Mouse (Mus musculus) myocyte (in vitro differentiated cells): ENCODE results near the gene Ndufs2. TPM values are rescaled to one million over a fixed set of nuclear protein-coding genes. Genes with fewer than 3 reads are reported as not detected.

Experiments
- H3K27me3 ChIP-seq: one replicate; pipeline ENCODE4 v1.6.1; 2011; ENCODE audit not compliant: control insufficient read depth, insufficient read depth, insufficient read length
- H3K36me3 ChIP-seq: one replicate; pipeline ENCODE4 v1.6.1; 2011; ENCODE audit not compliant: control insufficient read depth, insufficient read depth
- H3K4me2 ChIP-seq: one replicate; pipeline ENCODE4 v1.6.1; 2011; ENCODE audit warnings: low read depth, control low read depth
- H3K4me3 ChIP-seq: one replicate; pipeline ENCODE4 v1.5.1; 2011; ENCODE audit warnings: mild to moderate bottlenecking, control low read depth, moderate library complexity
- H3K79me2 ChIP-seq: one replicate; pipeline ENCODE4 v1.6.1; 2011; ENCODE audit not compliant: control insufficient read depth, insufficient read depth
- H3ac ChIP-seq: one replicate; pipeline ENCODE4 v1.6.1; 2011; ENCODE audit not compliant: control insufficient read depth, insufficient read length
- CEBPB ChIP-seq: IDR thresholded peaks from 2 replicates; pipeline ENCODE4 v1.6.1; 2011; ENCODE audit warnings: mild to moderate bottlenecking, moderate library complexity; ENCODE audit not compliant: poor library complexity, insufficient read depth, severe bottlenecking
- E2F4 ChIP-seq: IDR thresholded peaks from one replicate; pipeline ENCODE4 v1.6.1; 2011; ENCODE audit warnings: mild to moderate bottlenecking, control low read depth, moderate library complexity; ENCODE audit not compliant: insufficient read depth
- MAX ChIP-seq: IDR thresholded peaks from one replicate; pipeline ENCODE4 v1.6.1; 2011; ENCODE audit warnings: low read depth, mild to moderate bottlenecking, control low read depth
- MYOD1 ChIP-seq, 3 experiments: IDR thresholded peaks; one replicate each; pipeline ENCODE4 v1.6.1; 2011; ENCODE audit warnings: control low read depth in 2 of 3, low read depth in 2 of 3, mild to moderate bottlenecking in 2 of 3, moderate library complexity in 1 of 3; ENCODE audit not compliant: insufficient read length in 2 of 3, control insufficient read depth in 1 of 3
- MYOG ChIP-seq, 3 experiments: IDR thresholded peaks; one replicate each; pipeline ENCODE4 v1.6.1; 2011; ENCODE audit warnings: control low read depth in 2 of 3, low read depth in 2 of 3, mild to moderate bottlenecking in 2 of 3; ENCODE audit not compliant: insufficient read length in 2 of 3, control insufficient read depth in 1 of 3, insufficient read depth in 1 of 3
- POLR2A ChIP-seq: IDR thresholded peaks from one replicate; pipeline ENCODE4 v1.6.1; 2011; ENCODE audit warnings: low read depth, mild to moderate bottlenecking, control low read depth, moderate library complexity; ENCODE audit not compliant: insufficient read length
- POLR2AphosphoS2 ChIP-seq: IDR thresholded peaks from one replicate; pipeline ENCODE4 v1.6.1; 2011; ENCODE audit warnings: low read depth, control low read depth; ENCODE audit not compliant: insufficient read length
- REST ChIP-seq: IDR thresholded peaks from one replicate; pipeline ENCODE4 v1.6.1; 2011; ENCODE audit warnings: mild to moderate bottlenecking, control low read depth, moderate library complexity; ENCODE audit not compliant: insufficient read depth, insufficient read length
- SRF ChIP-seq: IDR thresholded peaks from one replicate; pipeline ENCODE4 v1.6.1; 2011; ENCODE audit warnings: low read depth; ENCODE audit not compliant: control insufficient read depth, insufficient read length
- TCF12 ChIP-seq: IDR thresholded peaks from one replicate; pipeline ENCODE4 v1.6.1; 2011; ENCODE audit warnings: mild to moderate bottlenecking, control low read depth; ENCODE audit not compliant: poor library complexity, insufficient read depth, severe bottlenecking
- TCF3 ChIP-seq: IDR thresholded peaks from one replicate; pipeline ENCODE4 v1.6.1; 2011; ENCODE audit warnings: low read depth, control low read depth; ENCODE audit not compliant: insufficient read length
- USF1 ChIP-seq: IDR thresholded peaks from one replicate; pipeline ENCODE4 v1.6.1; 2011; ENCODE audit warnings: low read depth, mild to moderate bottlenecking, control low read depth, moderate library complexity
- polyA plus RNA-seq: library from polyadenylated mRNA; unstranded; fragments of >200 nt; fragmentation: generic; extraction: Trizol; gene quantifications from one replicate; pipeline ENCODE4 v1.2.1, GENCODE M21; 2012; ENCODE audit warnings: missing spikeins

The Ndufs2 gene
- polyA plus RNA-seq, 1 experiment, result 409 TPM

GRCm38 (mm10) chr1:171280250-171280915, 29.2 kb upstream of the Ndufs2 start:
- Histone ChIP-seq H3K4me3 (peak overlapping the region; percentile 60), H3ac (peak overlapping the region; percentile 60), H3K79me2 (no peaks in the 10 kb centered on the region), H3K36me3 (no peaks in the 10 kb centered on the region), H3K4me2 (peak overlapping the region; percentile 82), H3K27me3 (no peaks in the 10 kb centered on the region)
- TF ChIP-seq POLR2A (no peak), REST (no peak), CEBPB (no peak), POLR2AphosphoS2 (no peak), MYOG (IDR thresholded peaks at IDR 0.05; ENCODE audit: control insufficient read depth in 1 of 3, insufficient read depth in 1 of 3, insufficient read length in 2 of 3, low read depth in 2 of 3) (no peak), TCF3 (no peak), E2F4 (no peak), USF1 (no peak), SRF (no peak), MYOD1 (IDR thresholded peaks at IDR 0.05; ENCODE audit: control insufficient read depth in 1 of 3, insufficient read length in 2 of 3, low read depth in 2 of 3) (no peak), MAX (no peak), TCF12 (no peak)

GRCm38 (mm10) chr1:171279721-171280120, 28.5 kb upstream of the Ndufs2 start:
- H3K4me3 ChIP-seq, result peak overlapping the region; percentile 60
- H3ac ChIP-seq, result no peak overlapping the region
- no peaks in the 10 kb centered on the region for H3K27me3 ChIP-seq
- TF ChIP-seq USF1 (no peak), POLR2AphosphoS2 (no peak), TCF12 (no peak), MYOD1 (IDR thresholded peaks at IDR 0.05; ENCODE audit: control insufficient read depth in 1 of 3, insufficient read length in 2 of 3, low read depth in 2 of 3) (no peak), SRF (no peak), MYOG (IDR thresholded peaks at IDR 0.05; ENCODE audit: control insufficient read depth in 1 of 3, insufficient read depth in 1 of 3, insufficient read length in 2 of 3, low read depth in 2 of 3) (no peak), MAX (no peak), E2F4 (no peak), POLR2A (no peak), TCF3 (no peak), CEBPB (no peak), REST (no peak)
- peaks cover under 1% of the 10 kb centered on the region for H3K36me3 ChIP-seq
- H3K79me2 ChIP-seq, result no peaks in the 10 kb centered on the region
- H3K4me2 ChIP-seq, result peak overlapping the region; percentile 82

GRCm38 (mm10) chr1:171279012-171279705, 28.0 kb upstream of the Ndufs2 start:
- no peak overlapping the region for H3K4me2 ChIP-seq
- no peak overlapping the region for H3ac ChIP-seq
- no peak for TF ChIP-seq TCF12
- TF ChIP-seq MYOG (IDR thresholded peaks at IDR 0.05; ENCODE audit: control insufficient read depth in 1 of 3, insufficient read depth in 1 of 3, insufficient read length in 2 of 3, low read depth in 2 of 3), result no peak
- no peak for TF ChIP-seq E2F4
- TF ChIP-seq TCF3, result no peak
- TF ChIP-seq CEBPB, result no peak
- peaks cover 5% of the 10 kb centered on the region for H3K36me3 ChIP-seq
- H3K79me2 ChIP-seq, result no peaks in the 10 kb centered on the region
- no peaks in the 10 kb centered on the region for H3K27me3 ChIP-seq
- no peak overlapping the region for H3K4me3 ChIP-seq

- Histone ChIP-seq H3K79me2 (no peaks in the 10 kb centered on the region), H3K36me3 (peaks cover 10% of the 10 kb centered on the region)
Observed at GRCm38 (mm10) chr1:171278436-171278835, 27.2 kb upstream of the Ndufs2 start.

More at GRCm38 (mm10) chr1:171278436-171278835, 27.2 kb upstream of the Ndufs2 start:
- Histone ChIP-seq H3ac (no peak overlapping the region), H3K27me3 (no peaks in the 10 kb centered on the region), H3K4me3 (no peak overlapping the region), H3K4me2 (no peak overlapping the region)
- TF ChIP-seq MYOG (IDR thresholded peaks at IDR 0.05; ENCODE audit: control insufficient read depth in 1 of 3, insufficient read depth in 1 of 3, insufficient read length in 2 of 3, low read depth in 2 of 3) (no peak), TCF3 (no peak), SRF (no peak), MYOD1 (IDR thresholded peaks at IDR 0.05; ENCODE audit: control insufficient read depth in 1 of 3, insufficient read length in 2 of 3, low read depth in 2 of 3) (no peak), MAX (no peak), POLR2AphosphoS2 (no peak), POLR2A (no peak), TCF12 (no peak), CEBPB (no peak), E2F4 (no peak), REST (no peak), USF1 (no peak)
